Mouse (Mus musculus): ENCODE data around the gene Rab12. TPM values are rescaled to one million over a fixed set of nuclear protein-coding genes. Genes with fewer than 3 reads are reported as not detected.

Gene Rab12
- polyA plus RNA-seq, 1 experiment, result 53.0 TPM

GRCm38 (mm10) chr17:66503466-66503865 is 16.1 kb downstream of the Rab12 start:
- Histone ChIP-seq H3K4me3 (replicated peaks; ENCODE audit: extremely low read depth, low read depth, low read length) (no peak overlapping the region), H3K4me1 (ENCODE audit: control insufficient read depth, insufficient read depth, low read length) (peaks cover 3% of the 10 kb centered on the region; the same call in 1 of the 2 replicates)
- DNase-seq, result no peak
- 58% methylated on average over 9 of the region's 9 CpGs for WGBS
- TF ChIP-seq CTCF (IDR thresholded peaks at IDR 0.05; ENCODE audit: insufficient read depth, low read length) (no peak), POLR2A (IDR thresholded peaks at IDR 0.05; ENCODE audit: borderline replicate concordance, extremely low read depth, low read depth, low read length) (no peak)

DNA sequence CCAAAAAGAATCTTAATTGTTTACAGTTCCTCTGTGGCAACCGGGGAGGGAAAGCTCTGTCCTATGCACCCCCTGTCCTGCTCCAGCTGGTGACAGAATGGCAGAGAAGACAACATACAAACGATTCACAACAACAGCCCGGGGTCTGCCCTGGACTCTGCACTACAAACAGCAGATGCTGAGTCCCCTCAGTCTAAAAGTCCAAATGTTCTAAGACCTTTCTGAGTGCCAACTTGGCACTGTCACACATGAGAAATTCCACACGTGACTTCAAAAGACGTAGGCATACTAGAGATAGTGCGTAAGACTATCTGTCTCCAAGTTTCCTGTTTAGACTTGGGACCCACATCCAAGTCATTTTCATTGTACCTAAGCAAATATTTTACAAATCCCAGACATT is 16.7 kb downstream of the Rab12 start:
- TF ChIP-seq POLR2A (IDR thresholded peaks at IDR 0.05; ENCODE audit: borderline replicate concordance, extremely low read depth, low read depth, low read length), result no peak
- TF ChIP-seq CTCF (IDR thresholded peaks at IDR 0.05; ENCODE audit: insufficient read depth, low read length), result no peak
- Histone ChIP-seq H3K4me3 (replicated peaks; ENCODE audit: extremely low read depth, low read depth, low read length) (no peak overlapping the region), H3K4me1 (ENCODE audit: control insufficient read depth, insufficient read depth, low read length) (peaks cover 3% of the 10 kb centered on the region; the same call in 1 of the 2 replicates)
- no peak for DNase-seq
- WGBS, result 41% methylated on average over 6 of the region's 6 CpGs

DNA sequence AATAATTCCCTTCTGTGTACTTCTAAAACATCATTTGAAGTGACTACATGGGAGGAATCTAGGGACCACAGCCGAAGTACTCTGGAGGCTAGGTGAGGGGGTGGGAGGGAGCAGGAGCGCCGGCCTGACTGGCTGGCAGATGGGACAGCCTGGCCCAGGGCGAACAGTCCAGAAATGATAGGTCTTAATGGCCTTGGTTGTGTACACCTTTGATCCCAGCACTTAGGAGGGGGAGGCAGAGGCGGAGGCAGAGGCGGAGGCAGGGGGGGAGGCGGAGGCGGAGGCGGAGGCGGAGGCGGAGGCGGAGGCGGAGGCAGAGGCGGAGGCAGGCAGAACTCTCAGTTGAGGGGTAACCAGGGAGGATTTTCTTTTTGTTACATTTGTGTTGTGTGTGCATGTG is 20.9 kb downstream of the Rab12 start:
- Histone ChIP-seq H3K4me1 (ENCODE audit: control insufficient read depth, insufficient read depth, low read length) (peaks cover 3% of the 10 kb centered on the region; the same call in 1 of the 2 replicates), H3K4me3 (replicated peaks; ENCODE audit: extremely low read depth, low read depth, low read length) (no peak overlapping the region)
- TF ChIP-seq POLR2A (IDR thresholded peaks at IDR 0.05; ENCODE audit: borderline replicate concordance, extremely low read depth, low read depth, low read length) (no peak), CTCF (IDR thresholded peaks at IDR 0.05; ENCODE audit: insufficient read depth, low read length) (no peak)
- DNase-seq, result no peak
- WGBS, result 92% methylated on average over 14 of the region's 14 CpGs

- TF ChIP-seq POLR2A (IDR thresholded peaks at IDR 0.05; ENCODE audit: borderline replicate concordance, extremely low read depth, low read depth, low read length) (no peak), CTCF (IDR thresholded peaks at IDR 0.05; ENCODE audit: insufficient read depth, low read length) (no peak)
- H3K4me1 ChIP-seq (ENCODE audit: control insufficient read depth, insufficient read depth, low read length), result no peaks in the 10 kb centered on the region
- no peak for DNase-seq
- 77% methylated on average over 9 of the region's 9 CpGs for WGBS
- H3K4me3 ChIP-seq (replicated peaks; ENCODE audit: extremely low read depth, low read depth, low read length), result no peak overlapping the region
These were observed 22.9 kb downstream of the Rab12 start for GRCm38 (mm10) chr17:66496589-66496988.

- no peak overlapping the region for H3K4me3 ChIP-seq (replicated peaks; ENCODE audit: extremely low read depth, low read depth, low read length)
- WGBS, result 39% methylated on average over 10 of the region's 10 CpGs
- H3K4me1 ChIP-seq (ENCODE audit: control insufficient read depth, insufficient read depth, low read length), result no peaks in the 10 kb centered on the region
- TF ChIP-seq CTCF (IDR thresholded peaks at IDR 0.05; ENCODE audit: insufficient read depth, low read length) (peak; percentile 71), POLR2A (IDR thresholded peaks at IDR 0.05; ENCODE audit: borderline replicate concordance, extremely low read depth, low read depth, low read length) (no peak)
- no peak for DNase-seq
These were observed 29.4 kb downstream of the Rab12 start for GRCm38 (mm10) chr17:66490022-66490601.

DNA sequence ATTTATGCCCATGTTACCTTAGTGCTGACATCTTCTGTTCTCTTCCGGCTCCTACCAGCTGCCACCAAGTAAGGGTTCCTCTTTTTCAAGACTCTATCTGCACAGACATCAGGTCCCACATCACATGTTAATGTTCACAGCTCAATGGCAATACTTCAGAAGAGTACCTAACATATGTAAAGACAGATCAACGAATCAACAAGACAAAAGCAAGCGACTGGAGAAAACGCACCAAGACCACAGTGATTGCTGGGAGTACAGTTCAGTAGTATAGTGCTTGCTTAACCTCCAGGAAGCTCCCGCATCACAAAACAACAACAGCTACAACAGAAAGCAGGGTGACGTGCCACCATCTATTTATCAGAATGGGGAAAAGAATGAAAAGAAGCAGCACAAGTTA is 33.0 kb downstream of the Rab12 start:
- TF ChIP-seq CTCF (IDR thresholded peaks at IDR 0.05; ENCODE audit: insufficient read depth, low read length) (no peak), POLR2A (IDR thresholded peaks at IDR 0.05; ENCODE audit: borderline replicate concordance, extremely low read depth, low read depth, low read length) (no peak)
- 87% methylated on average over 6 of the region's 6 CpGs for WGBS
- no peak for DNase-seq
- Histone ChIP-seq H3K4me1 (ENCODE audit: control insufficient read depth, insufficient read depth, low read length) (no peaks in the 10 kb centered on the region), H3K4me3 (replicated peaks; ENCODE audit: extremely low read depth, low read depth, low read length) (no peak overlapping the region)

GRCm38 (mm10) chr17:66485742-66486141 is 33.8 kb downstream of the Rab12 start:
- TF ChIP-seq CTCF (IDR thresholded peaks at IDR 0.05; ENCODE audit: insufficient read depth, low read length) (peak; percentile 89), POLR2A (IDR thresholded peaks at IDR 0.05; ENCODE audit: borderline replicate concordance, extremely low read depth, low read depth, low read length) (no peak)
- DNase-seq, result peak; percentile 71
- 8% methylated on average over 11 of the region's 11 CpGs for WGBS

DNA sequence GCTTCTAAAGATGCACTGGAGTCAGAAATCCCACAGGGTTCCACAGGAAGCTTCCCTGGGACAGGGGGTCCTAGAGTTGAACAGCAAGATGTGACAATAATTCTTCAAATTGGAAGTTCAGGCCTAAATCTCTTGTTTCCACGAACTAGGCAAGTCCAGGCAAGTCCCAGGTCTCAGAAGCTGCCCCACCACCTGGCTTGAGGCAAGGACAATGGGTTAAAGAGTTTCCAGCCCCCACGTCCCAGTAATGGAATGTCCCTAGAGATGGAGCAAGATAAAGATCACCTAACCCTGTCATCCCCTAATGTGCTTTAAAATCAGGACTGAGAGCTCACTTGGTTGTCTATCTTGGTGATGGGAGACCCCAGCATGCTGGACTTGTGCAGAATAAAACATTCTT is 34.6 kb downstream of the Rab12 start:
- TF ChIP-seq CTCF (IDR thresholded peaks at IDR 0.05; ENCODE audit: insufficient read depth, low read length) (no peak), POLR2A (IDR thresholded peaks at IDR 0.05; ENCODE audit: borderline replicate concordance, extremely low read depth, low read depth, low read length) (no peak)
- Histone ChIP-seq H3K4me1 (ENCODE audit: control insufficient read depth, insufficient read depth, low read length) (no peaks in the 10 kb centered on the region), H3K4me3 (replicated peaks; ENCODE audit: extremely low read depth, low read depth, low read length) (no peak overlapping the region)
- no peak for DNase-seq
- 65% methylated on average over 2 of the region's 2 CpGs for WGBS

More at GRCm38 (mm10) chr17:66485742-66486141, 33.8 kb downstream of the Rab12 start:
- Histone ChIP-seq H3K4me3 (replicated peaks; ENCODE audit: extremely low read depth, low read depth, low read length) (no peak overlapping the region), H3K4me1 (ENCODE audit: control insufficient read depth, insufficient read depth, low read length) (no peaks in the 10 kb centered on the region)

DNA sequence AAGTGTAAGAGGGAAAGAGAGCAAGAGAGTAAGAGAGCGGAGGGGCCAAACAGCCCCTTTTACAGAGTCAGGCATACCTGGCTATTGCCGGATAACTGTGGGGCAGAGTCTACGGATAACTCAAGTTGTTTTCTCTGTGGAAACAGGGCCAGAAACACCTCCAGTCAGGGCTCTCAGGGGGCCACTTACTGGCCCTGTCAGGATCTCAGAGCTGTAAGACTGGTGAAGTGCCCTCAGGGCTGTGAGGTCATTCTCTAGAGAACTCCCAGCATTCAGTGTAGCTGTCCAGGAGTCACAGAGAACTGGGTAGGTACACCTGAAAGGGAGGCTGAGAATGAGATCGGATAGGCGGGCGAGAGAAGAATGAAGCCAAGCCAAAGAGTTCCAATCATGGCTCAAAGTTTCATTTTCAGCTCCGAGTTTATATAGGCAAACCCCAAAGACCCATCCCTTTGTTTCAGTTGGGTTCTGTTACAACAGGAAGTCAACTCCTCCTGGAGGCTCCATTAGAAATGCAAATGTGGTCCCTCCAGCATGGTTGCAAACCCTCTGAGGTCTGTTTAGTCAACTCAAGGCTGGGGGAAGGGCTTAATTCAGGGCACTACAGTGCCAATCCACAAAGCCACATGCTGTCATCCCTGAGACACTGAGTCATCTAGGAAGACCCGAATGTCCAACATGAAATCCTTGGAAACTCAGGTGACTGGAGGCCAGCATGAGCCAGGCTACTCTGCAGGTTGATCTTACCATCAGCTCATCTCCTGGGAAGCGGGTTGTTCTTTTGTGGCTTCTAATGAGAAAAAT is 35.7 kb downstream of the Rab12 start:
- no peak overlapping the region for H3K4me3 ChIP-seq (replicated peaks; ENCODE audit: extremely low read depth, low read depth, low read length)
- 66% methylated on average over 9 of the region's 9 CpGs for WGBS
- TF ChIP-seq POLR2A (IDR thresholded peaks at IDR 0.05; ENCODE audit: borderline replicate concordance, extremely low read depth, low read depth, low read length) (no peak), CTCF (IDR thresholded peaks at IDR 0.05; ENCODE audit: insufficient read depth, low read length) (no peak)
- peak; percentile 32 for DNase-seq
- H3K4me1 ChIP-seq (ENCODE audit: control insufficient read depth, insufficient read depth, low read length), result no peaks in the 10 kb centered on the region

DNA sequence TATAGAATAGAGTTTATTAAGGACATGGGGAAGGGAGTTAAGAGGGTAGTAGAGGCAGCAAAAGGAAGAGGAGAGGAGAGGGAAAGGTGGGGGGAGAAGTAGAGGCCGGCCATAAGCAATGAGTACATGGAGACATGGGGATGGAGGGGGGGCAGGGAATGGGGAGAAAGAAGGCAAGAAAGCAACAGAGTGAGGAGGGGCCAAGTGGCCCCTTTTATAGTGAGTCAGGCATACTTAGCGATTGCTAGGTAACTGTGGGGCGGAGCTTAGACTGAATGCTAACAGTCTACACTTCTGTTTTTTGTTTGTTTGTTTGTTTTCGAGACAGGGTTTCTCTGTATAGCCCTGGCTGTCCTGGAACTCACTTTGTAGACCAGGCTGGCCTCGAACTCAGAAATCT is 38.2 kb downstream of the Rab12 start:
- TF ChIP-seq POLR2A (IDR thresholded peaks at IDR 0.05; ENCODE audit: borderline replicate concordance, extremely low read depth, low read depth, low read length) (no peak), CTCF (IDR thresholded peaks at IDR 0.05; ENCODE audit: insufficient read depth, low read length) (no peak)
- Histone ChIP-seq H3K4me3 (replicated peaks; ENCODE audit: extremely low read depth, low read depth, low read length) (no peak overlapping the region), H3K4me1 (ENCODE audit: control insufficient read depth, insufficient read depth, low read length) (no peaks in the 10 kb centered on the region)
- WGBS, result 77% methylated on average over 5 of the region's 5 CpGs
- no peak for DNase-seq

Measured in lung, adult 2 months (tissue).